Mouse (Mus musculus) adrenal gland, adult (tissue): ENCODE data around the gene Map3k6.

ENCODE experiments used
- DNase-seq, 2 experiments: peaks; one replicate each; pipeline ENCODE4 v3.0.0; 2022 to 2023; ENCODE audit warnings: low spot score in 1 of 2; ENCODE audit not compliant: inconsistent age in 2 of 2

Gene Map3k6

GRCm38 (mm10) chr4:133213268-133213590 is 27.4 kb upstream of the Map3k6 start:
- no peak for DNase-seq

- no peak for DNase-seq
These were observed 27.0 kb upstream of the Map3k6 start for GRCm38 (mm10) chr4:133213661-133214060.

- peak; percentile 46 to 82 for DNase-seq
These were observed 23.0 kb upstream of the Map3k6 start for GRCm38 (mm10) chr4:133217641-133218040.

- DNase-seq = no peak
These were observed 21.9 kb upstream of the Map3k6 start for GRCm38 (mm10) chr4:133218745-133219144.

GRCm38 (mm10) chr4:133220656-133221055 is 20.0 kb upstream of the Map3k6 start:
- DNase-seq = no peak

- DNase-seq = no peak
These were observed 18.9 kb upstream of the Map3k6 start for GRCm38 (mm10) chr4:133221701-133222100.

GRCm38 (mm10) chr4:133223875-133224274 is 16.7 kb upstream of the Map3k6 start:
- no peak for DNase-seq

- no peak for DNase-seq
These were observed 14.5 kb upstream of the Map3k6 start for GRCm38 (mm10) chr4:133226073-133226472.

- peak in 1 of 2 experiments; percentile 76 for DNase-seq
These were observed 13.0 kb upstream of the Map3k6 start for GRCm38 (mm10) chr4:133227636-133228035.

- no peak for DNase-seq
These were observed 11.0 kb upstream of the Map3k6 start for GRCm38 (mm10) chr4:133229582-133229981.

- peak in 1 of 2 experiments; percentile 85 for DNase-seq
These were observed 7.2 kb upstream of the Map3k6 start for GRCm38 (mm10) chr4:133233285-133233976.

- DNase-seq = no peak
These were observed 5.8 kb upstream of the Map3k6 start for GRCm38 (mm10) chr4:133234771-133235170.

- DNase-seq = no peak
These were observed 5.2 kb upstream of the Map3k6 start for GRCm38 (mm10) chr4:133235415-133235814.

GRCm38 (mm10) chr4:133237911-133238310 is 2.7 kb upstream of the Map3k6 start:
- peak in 1 of 2 experiments; percentile 29 for DNase-seq

- DNase-seq = peak; percentile 94 to 100
These were observed 603 bp downstream of the Map3k6 start for GRCm38 (mm10) chr4:133240934-133241908.

- DNase-seq = no peak
These were observed 1.3 kb downstream of the Map3k6 start for GRCm38 (mm10) chr4:133241910-133242309.

- no peak for DNase-seq
These were observed 2.1 kb downstream of the Map3k6 start for GRCm38 (mm10) chr4:133242710-133243109.

- no peak for DNase-seq
These were observed 2.9 kb downstream of the Map3k6 start for GRCm38 (mm10) chr4:133243538-133243937.

- DNase-seq = no peak
These were observed 3.7 kb downstream of the Map3k6 start for GRCm38 (mm10) chr4:133244289-133244688.

GRCm38 (mm10) chr4:133247072-133247471 is 6.5 kb downstream of the Map3k6 start:
- DNase-seq = peak in 1 of 2 experiments; percentile 65

- DNase-seq = no peak
These were observed 7.3 kb downstream of the Map3k6 start for GRCm38 (mm10) chr4:133247806-133248449.
